Mouse (Mus musculus) embryonic facial prominence, embryonic 11.5 days (tissue): ENCODE results near the gene 4930469K13Rik. TPM values are rescaled to one million over a fixed set of nuclear protein-coding genes. Genes with fewer than 3 reads are reported as not detected.

Experiments used
- ATAC-seq: fragments of 200-750 bp; cut with Nextera tagmentation; replicated peaks from 2 replicates; pipeline ENCODE4 v1.8.0; 2017; ENCODE audit warnings: low read depth; ENCODE audit not compliant: insufficient number of reproducible peaks, low FRiP score, low TSS enrichment
- DNase-seq: peaks from one replicate; pipeline ENCODE4 v3.0.0-alpha.2; 2015; ENCODE audit warnings: low spot score
- H3K27ac ChIP-seq: fragments of 300-500 bp; sonication (generic); replicated peaks from 2 replicates; pipeline ENCODE4 v1.5.1; 2014; ENCODE audit warnings: mild to moderate bottlenecking, low read depth, low read length, control low read depth
- H3K27me3 ChIP-seq: fragments of 300-500 bp; sonication (generic); 2 replicates; pipeline ENCODE4 v1.6.1; 2014; ENCODE audit warnings: mild to moderate bottlenecking, low read length, moderate library complexity, mixed read lengths; ENCODE audit not compliant: control insufficient read depth, insufficient read depth
- H3K36me3 ChIP-seq: fragments of 300-500 bp; sonication (generic); replicated peaks from 2 replicates; pipeline ENCODE4 v1.6.1; 2014; ENCODE audit warnings: low read depth, mild to moderate bottlenecking, low read length, moderate library complexity, mixed read lengths; ENCODE audit not compliant: control insufficient read depth, insufficient read depth
- H3K4me1 ChIP-seq: fragments of 300-500 bp; sonication (generic); 2 replicates; pipeline ENCODE4 v1.6.1; 2014; ENCODE audit warnings: low read length, mixed read lengths; ENCODE audit not compliant: control insufficient read depth, insufficient read depth
- H3K4me2 ChIP-seq: fragments of 300-500 bp; sonication (generic); 2 replicates; pipeline ENCODE4 v1.6.1; 2014; ENCODE audit warnings: low read depth, mild to moderate bottlenecking, control low read depth, low read length, moderate library complexity
- H3K4me3 ChIP-seq: fragments of 300-500 bp; sonication (generic); 2 replicates; pipeline ENCODE4 v1.5.1; 2014; ENCODE audit warnings: low read depth, low read length, control low read depth
- H3K9ac ChIP-seq: fragments of 300-500 bp; sonication (generic); replicated peaks from 2 replicates; pipeline ENCODE4 v1.6.1; 2014; ENCODE audit warnings: mild to moderate bottlenecking, control low read depth, low read length
- H3K9me3 ChIP-seq: fragments of 300-500 bp; sonication (generic); replicated peaks from 2 replicates; pipeline ENCODE4 v1.6.1; 2016; ENCODE audit warnings: mild to moderate bottlenecking, low read length, inconsistent platforms, mixed read lengths; ENCODE audit not compliant: control insufficient read depth
- WGBS: fragments of 180-500 bp; shearing (Covaris S2); extraction: QIAGEN DNeasy Blood & Tissue Kit; methylation state at CpG from one replicate; pipeline ENCODE4 v1.1.7; 2014; 5-methylcytosine and 5-hydroxymethylcytosine counted together
- polyA plus RNA-seq: library from polyadenylated mRNA; unstranded; fragments of >200 nt; fragmentation: Nextera tagmentation; extraction: Ambion mirVana; gene quantifications from 2 replicates; pipeline ENCODE4 v1.2.1, GENCODE M21; 2014

Gene 4930469K13Rik
- polyA plus RNA-seq, 1 experiment from 2014 or later, result not detected

DNA sequence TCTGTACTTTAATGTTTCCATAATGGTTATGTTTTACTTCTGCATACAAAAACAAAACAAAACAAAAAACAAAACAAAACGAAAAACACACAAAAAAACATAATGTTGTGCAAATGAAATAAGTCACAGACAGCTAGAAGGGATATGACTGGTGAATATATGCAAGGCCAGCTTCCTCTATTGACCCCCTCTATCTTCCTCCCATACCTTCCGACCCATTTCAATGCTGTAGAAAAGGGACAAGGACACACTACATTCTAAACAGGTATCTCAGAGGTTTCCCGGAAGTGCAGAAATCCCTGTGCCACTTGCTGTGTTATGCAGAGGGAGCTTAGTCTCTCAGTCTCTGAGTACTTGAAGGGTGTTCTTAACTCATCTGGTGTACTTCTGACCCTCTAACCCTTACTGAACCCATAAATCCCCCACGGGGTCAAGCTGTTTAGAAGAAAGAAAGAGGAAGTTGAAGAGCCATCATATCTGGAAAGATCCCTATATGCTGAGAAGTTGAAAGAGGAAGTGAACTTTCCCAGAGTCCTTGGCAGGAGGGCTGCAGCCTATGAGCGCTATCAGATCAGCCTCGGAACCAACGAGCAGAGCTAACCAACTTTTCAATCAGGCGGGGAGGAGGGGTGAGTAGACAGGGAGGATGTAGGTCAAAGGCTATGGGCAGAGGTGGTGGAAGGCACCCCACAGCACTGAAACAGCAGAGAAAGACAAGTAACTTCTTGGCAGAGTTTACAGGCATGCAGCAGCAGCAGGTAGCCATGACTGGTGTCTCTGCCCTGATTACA is 67.1 kb downstream of the 4930469K13Rik start:
- ATAC-seq, result no peak
- Histone ChIP-seq H3K4me1 (no peaks in the 10 kb centered on the region), H3K4me2 (no peak overlapping the region), H3K27ac (no peak overlapping the region), H3K27me3 (no peaks in the 10 kb centered on the region), H3K9ac (no peak overlapping the region), H3K9me3 (no peaks in the 10 kb centered on the region), H3K36me3 (no peaks in the 10 kb centered on the region), H3K4me3 (no peak overlapping the region)
- 72% methylated on average over 8 of the region's 8 CpGs for WGBS
- no peak for DNase-seq

DNA sequence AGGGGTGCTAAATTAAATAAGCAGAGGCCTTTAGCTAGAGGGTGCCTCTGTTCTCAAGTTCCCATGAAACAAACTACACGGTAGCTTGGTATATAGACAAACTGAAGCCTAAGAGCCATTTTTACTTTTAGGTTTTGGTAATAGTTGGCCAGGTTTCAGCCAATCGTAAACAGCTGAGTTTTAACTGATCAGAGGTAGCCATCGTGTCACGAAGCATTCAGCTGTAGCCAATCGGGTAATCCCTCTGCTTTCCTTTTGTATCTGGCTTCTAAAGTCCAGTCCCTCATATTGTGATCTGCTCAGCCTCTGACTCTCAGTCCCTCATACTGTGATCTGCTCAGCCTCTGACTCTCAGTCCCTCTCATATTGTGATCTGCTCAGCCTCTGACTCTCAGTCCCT is 68.7 kb downstream of the 4930469K13Rik start:
- WGBS, result 47% methylated on average over 5 of the region's 5 CpGs

DNA sequence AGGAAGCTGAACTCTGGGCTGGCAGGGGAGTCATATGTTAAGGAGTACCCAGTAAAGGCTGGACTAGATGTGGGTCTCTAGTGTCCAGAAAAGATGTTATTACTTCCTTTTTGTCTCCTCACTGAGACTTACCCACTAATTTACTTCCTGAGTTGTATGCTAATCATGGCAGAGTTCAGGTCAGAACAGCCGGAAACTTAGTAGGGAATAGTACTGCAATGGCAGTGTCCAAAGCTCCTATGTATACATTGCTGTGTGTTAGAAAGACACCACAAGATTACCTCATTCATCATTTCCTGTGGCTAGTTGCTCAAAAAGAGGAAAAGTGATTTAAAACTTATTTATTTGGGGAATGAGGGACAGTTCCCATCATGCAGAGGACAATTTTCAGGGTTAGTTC is 73.3 kb downstream of the 4930469K13Rik start:
- H3K27ac ChIP-seq, result no peak overlapping the region
- no peaks in the 10 kb centered on the region for H3K9me3 ChIP-seq
- H3K4me2 ChIP-seq, result no peak overlapping the region
- H3K27me3 ChIP-seq, result no peaks in the 10 kb centered on the region
- 76% methylated on average over 1 of the region's 1 CpGs for WGBS
- DNase-seq (no peak), ATAC-seq (no peak)
- no peak overlapping the region for H3K9ac ChIP-seq
- no peak overlapping the region for H3K4me3 ChIP-seq
- no peaks in the 10 kb centered on the region for H3K4me1 ChIP-seq
- H3K36me3 ChIP-seq, result no peaks in the 10 kb centered on the region

More for the DNA sequence above, 68.7 kb downstream of the 4930469K13Rik start:
- no peak for DNase-seq
- H3K4me1 ChIP-seq, result no peaks in the 10 kb centered on the region
- ATAC-seq, result no peak
- H3K9me3 ChIP-seq, result no peaks in the 10 kb centered on the region
- no peaks in the 10 kb centered on the region for H3K27me3 ChIP-seq
- H3K36me3 ChIP-seq, result no peaks in the 10 kb centered on the region
- no peak overlapping the region for H3K4me3 ChIP-seq
- no peak overlapping the region for H3K9ac ChIP-seq
- no peak overlapping the region for H3K4me2 ChIP-seq
- H3K27ac ChIP-seq, result no peak overlapping the region

DNA sequence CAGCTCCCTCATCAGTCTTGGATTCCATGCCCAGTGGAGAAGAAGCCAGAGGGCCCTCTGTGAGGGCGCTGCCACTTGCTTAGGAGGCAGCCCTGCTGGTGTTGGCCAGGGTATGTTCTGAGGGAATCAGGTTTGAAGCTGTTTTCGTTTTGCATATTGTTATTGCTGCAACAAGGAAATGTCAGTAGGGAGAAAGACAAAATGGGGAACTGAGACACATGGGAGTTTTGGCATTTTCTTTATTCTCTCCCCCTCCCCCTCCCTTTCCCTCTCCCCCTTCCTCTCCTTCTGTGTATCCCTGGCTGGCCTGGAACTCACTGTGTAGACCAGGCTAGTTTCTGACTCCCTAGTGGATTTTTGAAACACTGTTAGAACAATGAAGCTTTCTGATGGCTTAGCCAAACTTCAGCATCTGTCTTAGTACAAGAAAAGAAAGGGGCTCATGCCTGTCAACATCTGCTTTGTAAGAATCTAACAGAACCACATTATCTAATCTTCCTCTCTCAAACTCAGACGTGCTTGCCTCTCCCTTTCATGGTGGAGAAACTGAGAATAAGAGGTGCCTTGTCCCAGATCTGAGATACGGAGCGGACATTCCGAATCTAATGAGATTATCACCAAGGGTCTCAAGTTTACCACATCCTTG is 86.2 kb downstream of the 4930469K13Rik start:
- WGBS, result 52% methylated on average over 6 of the region's 6 CpGs
- H3K9ac ChIP-seq, result no peak overlapping the region
- ATAC-seq (no peak), DNase-seq (no peak)
- H3K9me3 ChIP-seq, result no peaks in the 10 kb centered on the region
- H3K4me1 ChIP-seq, result no peaks in the 10 kb centered on the region
- H3K27me3 ChIP-seq, result no peaks in the 10 kb centered on the region
- no peak overlapping the region for H3K4me3 ChIP-seq
- no peaks in the 10 kb centered on the region for H3K36me3 ChIP-seq
- H3K4me2 ChIP-seq, result no peak overlapping the region
- no peak overlapping the region for H3K27ac ChIP-seq

DNA sequence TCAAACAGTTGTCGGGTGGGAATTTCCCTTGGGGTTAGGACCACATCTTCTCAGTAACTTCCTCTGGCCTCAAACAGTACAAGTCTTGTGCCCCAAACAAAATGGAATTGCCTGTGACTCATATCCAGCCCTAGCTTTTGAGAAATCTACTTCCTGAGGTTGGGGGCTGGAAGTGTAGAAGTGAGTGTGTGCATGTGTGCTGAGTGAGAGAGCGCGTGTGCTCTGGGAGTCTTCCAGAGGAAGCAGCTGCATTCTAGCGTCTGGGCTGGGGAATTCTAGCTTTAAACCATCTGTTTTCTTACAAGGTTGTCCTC is 87.5 kb downstream of the 4930469K13Rik start:
- Histone ChIP-seq H3K4me2 (no peak overlapping the region), H3K9me3 (no peaks in the 10 kb centered on the region), H3K36me3 (no peaks in the 10 kb centered on the region), H3K9ac (no peak overlapping the region), H3K27me3 (no peaks in the 10 kb centered on the region), H3K4me1 (no peaks in the 10 kb centered on the region), H3K4me3 (no peak overlapping the region), H3K27ac (no peak overlapping the region)
- 65% methylated on average over 4 of the region's 4 CpGs for WGBS
- DNase-seq (no peak), ATAC-seq (0 out of 2 replicates have a peak, but pooled peaks have one; percentile 39)

DNA sequence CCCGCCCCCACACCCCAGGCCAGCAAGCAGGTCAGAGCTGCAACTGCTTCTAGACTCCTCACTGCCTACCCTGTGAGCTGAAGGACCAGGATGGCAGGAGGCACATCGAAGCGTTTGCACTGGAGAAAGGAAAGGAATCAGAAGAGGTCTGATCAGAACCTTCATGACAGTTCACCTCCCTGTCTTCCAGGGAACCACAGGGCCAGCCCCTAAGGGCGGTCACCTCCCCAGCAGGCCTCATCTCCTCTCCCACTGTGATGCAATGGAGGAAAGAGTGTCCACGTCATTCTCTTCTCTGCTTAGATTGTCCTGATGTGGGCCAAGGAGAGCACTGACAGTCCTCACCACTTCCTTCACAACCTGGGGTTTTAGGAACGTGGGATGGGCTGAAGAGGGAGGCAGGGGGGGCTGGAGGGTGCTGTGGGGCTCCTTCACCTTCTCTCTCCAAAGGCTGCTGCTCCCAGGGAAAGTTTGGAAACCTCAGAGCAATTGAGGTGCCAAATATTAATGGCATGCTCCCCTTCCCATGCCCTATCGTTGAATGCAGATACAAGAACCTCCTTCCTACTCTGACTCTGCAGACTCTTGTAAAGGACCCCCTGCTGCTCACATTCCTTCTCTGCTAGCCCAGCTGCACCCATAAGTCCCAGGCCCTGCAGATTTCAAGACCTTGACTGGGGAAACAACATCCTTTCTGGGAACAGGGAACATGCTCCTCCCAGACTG is 88.1 kb downstream of the 4930469K13Rik start:
- 78% methylated on average over 7 of the region's 7 CpGs for WGBS
- Histone ChIP-seq H3K9me3 (no peaks in the 10 kb centered on the region), H3K4me2 (no peak overlapping the region), H3K27ac (no peak overlapping the region), H3K4me3 (no peak overlapping the region), H3K4me1 (no peaks in the 10 kb centered on the region), H3K27me3 (no peaks in the 10 kb centered on the region), H3K9ac (no peak overlapping the region), H3K36me3 (no peaks in the 10 kb centered on the region)
- no peak for ATAC-seq
- DNase-seq, result no peak

- ATAC-seq (no peak), DNase-seq (no peak)
- H3K27me3 ChIP-seq, result no peaks in the 10 kb centered on the region
- 81% methylated on average over 12 of the region's 12 CpGs for WGBS
- no peaks in the 10 kb centered on the region for H3K36me3 ChIP-seq
- H3K4me2 ChIP-seq, result no peak overlapping the region
- no peaks in the 10 kb centered on the region for H3K4me1 ChIP-seq
- H3K4me3 ChIP-seq, result no peak overlapping the region
- no peak overlapping the region for H3K9ac ChIP-seq
- H3K9me3 ChIP-seq, result no peaks in the 10 kb centered on the region
- no peak overlapping the region for H3K27ac ChIP-seq
Measured at GRCm38 (mm10) chr11:34009316-34010087, 88.9 kb downstream of the 4930469K13Rik start.
